Mouse (Mus musculus) adrenal gland, postnatal 0 days (tissue): ENCODE measurements around the gene Rnpepl1. TPM values are rescaled to one million over a fixed set of nuclear protein-coding genes. Genes with fewer than 3 reads are reported as not detected.

ENCODE experiments used
- polyA plus RNA-seq: library from polyadenylated mRNA; unstranded; fragments of >200 nt; fragmentation: Nextera tagmentation; extraction: Ambion mirVana; gene quantifications from 2 replicates; pipeline ENCODE4 v1.2.1, GENCODE M21; 2015

Rnpepl1 gene
- 28.0 and 43.7 TPM in 2 replicates for polyA plus RNA-seq

DNA sequence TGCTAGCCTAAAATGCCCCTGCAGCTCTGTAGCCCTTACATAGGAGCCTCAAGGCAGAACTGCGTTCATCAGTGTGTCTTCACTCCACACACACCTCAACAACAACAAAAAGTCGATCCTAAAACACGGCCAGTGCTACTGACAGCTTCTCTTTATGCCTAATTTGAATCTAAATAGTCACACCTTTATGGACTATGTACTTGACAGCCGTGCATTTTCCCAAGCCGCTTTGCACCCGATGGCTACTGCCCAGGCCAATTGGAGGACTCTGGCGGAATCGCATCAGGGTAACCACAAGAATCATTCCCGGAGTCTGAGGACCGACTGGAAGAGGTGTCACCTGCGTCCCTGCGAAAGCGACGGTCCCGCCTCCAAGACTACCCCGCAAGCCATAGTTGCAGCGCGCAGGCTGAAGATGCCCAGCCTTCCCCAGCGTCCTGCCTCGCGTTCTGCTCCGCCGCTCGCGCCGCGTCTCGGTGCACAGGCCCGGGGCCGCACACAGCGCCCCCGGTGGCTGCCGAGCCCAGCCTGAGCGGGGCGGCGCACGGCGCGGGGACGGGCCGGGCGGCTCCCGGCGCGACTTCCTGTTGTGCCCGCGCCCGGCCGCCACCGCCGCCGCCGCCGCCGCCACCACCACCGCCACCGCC lies at the start of gene Rnpepl1:
Gene Rnpepl1 (plus strand): TSS at position 545 of the 647 bp plus-strand sequence.

DNA sequence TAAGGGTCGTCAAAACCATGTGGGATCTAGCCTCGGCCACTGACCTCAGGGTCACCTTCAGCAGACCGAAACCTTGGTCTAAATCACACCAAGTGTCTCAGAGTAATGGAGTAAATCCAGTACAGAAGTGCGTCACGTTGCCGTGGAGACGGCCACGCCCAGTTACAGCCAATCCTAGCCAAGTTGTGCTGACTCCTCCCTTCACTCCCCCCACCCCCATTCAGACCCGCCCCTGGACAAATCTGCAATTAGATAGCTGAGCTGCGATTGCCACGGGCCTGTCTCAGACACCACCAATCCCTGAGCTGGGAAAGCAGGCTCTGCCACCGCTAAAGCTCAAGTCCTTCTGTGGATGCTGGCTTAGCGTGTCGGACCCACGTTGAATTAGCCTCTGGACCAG lies 7.8 kb upstream of the Rnpepl1 start, which contains the start of gene Ankmy1:
Gene Ankmy1 (minus strand): TSS at position 121 of the 400 bp plus-strand sequence.

GRCm38 (mm10) chr1:92906779-92907631 lies 3.6 kb upstream of the Rnpepl1 start, which contains the start of gene Dusp28:
Gene Dusp28 (plus strand): TSS chr1:92906981.

DNA sequence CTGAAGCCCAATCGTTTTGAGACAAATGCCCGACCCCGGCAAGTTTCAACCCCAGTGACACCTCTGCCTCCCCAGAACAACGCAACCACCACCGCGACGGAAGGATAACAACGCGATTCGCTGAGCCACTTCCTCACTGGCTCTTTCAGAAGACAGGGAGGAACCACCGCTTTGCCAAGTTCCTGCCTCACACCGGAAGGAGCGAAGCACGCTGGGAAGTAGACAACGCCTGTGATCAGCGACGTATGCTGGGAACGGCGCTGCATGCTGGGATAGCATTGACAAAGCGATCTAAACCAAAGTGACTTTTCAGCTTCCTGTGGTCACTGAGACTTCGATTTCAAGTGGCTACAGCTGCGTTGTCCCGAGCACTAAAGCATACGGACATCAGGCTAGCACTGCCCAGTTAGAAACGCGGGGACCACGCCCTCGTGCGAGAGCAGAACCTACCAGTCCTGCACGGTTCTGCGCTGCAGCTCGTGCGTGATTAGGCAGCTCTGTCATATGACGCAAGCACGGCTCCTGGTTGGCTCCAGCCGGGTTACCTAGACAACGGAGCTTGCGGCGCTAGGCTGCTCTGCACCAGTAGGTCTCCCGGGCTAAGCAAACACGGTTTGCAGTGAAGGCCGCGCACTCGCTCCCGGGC lies 23.7 kb downstream of the Rnpepl1 start, which contains the start of gene Capn10:
Gene Capn10 (plus strand): TSS at position 195 of the 646 bp plus-strand sequence.

GRCm38 (mm10) chr1:92950607-92951006 lies 40.0 kb downstream of the Rnpepl1 start, which contains the start of gene Gpr35:
Gene Gpr35 (plus strand): TSS chr1:92950865.

Other genes with a start within 250 kb of the Rnpepl1 start
- 31.6 and 35.1 TPM in 2 replicates for gene Gpc1, start 79.1 kb upstream of the Rnpepl1 start, polyA plus RNA-seq
- 0.40 and 0.58 TPM in 2 replicates for gene Ankmy1, start 7.9 kb upstream of the Rnpepl1 start, polyA plus RNA-seq
- 36.9 and 46.6 TPM in 2 replicates for gene Dusp28, start 3.8 kb upstream of the Rnpepl1 start, polyA plus RNA-seq
- 22.4 and 25.8 TPM in 2 replicates for gene Capn10, start 23.6 kb downstream of the Rnpepl1 start, polyA plus RNA-seq
- gene Gpr35, start 40.1 kb downstream of the Rnpepl1 start, polyA plus RNA-seq = 0.47 and 0.58 TPM in 2 replicates
- 0.21 TPM in 1 of 2 replicates, not detected in the other for gene Aqp12, start 95.6 kb downstream of the Rnpepl1 start, polyA plus RNA-seq
- 34.3 and 67.0 TPM in 2 replicates for gene Kif1a, start 191.2 kb downstream of the Rnpepl1 start, polyA plus RNA-seq
- 9.1 and 12.7 TPM in 2 replicates for gene Agxt, start 224.5 kb downstream of the Rnpepl1 start, polyA plus RNA-seq